Mouse (Mus musculus) heart, embryonic 15.5 days (tissue): ENCODE results near the gene Tkfc. TPM values are rescaled to one million over a fixed set of nuclear protein-coding genes. Genes with fewer than 3 reads are reported as not detected.
A peak's percentile ranks its signal among the peaks of the same experiment; 100 is the strongest.

Source experiments
- ATAC-seq: fragments of 200-750 bp; cut with Nextera tagmentation; replicated peaks from 2 replicates; pipeline ENCODE4 v1.8.0; 2017; ENCODE audit warnings: low read depth, moderate TSS enrichment; ENCODE audit not compliant: insufficient number of reproducible peaks, insufficient read depth, low FRiP score
- H3K27ac ChIP-seq: fragments of 300-500 bp; sonication (generic); 2 replicates; pipeline ENCODE4 v1.5.1; 2015; ENCODE audit warnings: mild to moderate bottlenecking, inconsistent platforms
- H3K27me3 ChIP-seq: fragments of 300-500 bp; sonication (generic); 2 replicates; pipeline ENCODE4 v1.6.1; 2015; ENCODE audit warnings: inconsistent platforms
- H3K36me3 ChIP-seq: fragments of 300-500 bp; sonication (generic); 2 replicates; pipeline ENCODE4 v1.6.1; 2015; ENCODE audit warnings: mild to moderate bottlenecking, inconsistent platforms
- H3K4me1 ChIP-seq: fragments of 300-500 bp; sonication (generic); replicated peaks from 2 replicates; pipeline ENCODE4 v1.6.1; 2015; ENCODE audit warnings: inconsistent platforms
- H3K4me2 ChIP-seq: fragments of 300-500 bp; sonication (generic); 2 replicates; pipeline ENCODE4 v1.6.1; 2015; ENCODE audit warnings: inconsistent platforms, mild to moderate bottlenecking, moderate library complexity
- H3K4me3 ChIP-seq: fragments of 300-500 bp; sonication (generic); 2 replicates; pipeline ENCODE4 v1.5.1; 2015; ENCODE audit warnings: mild to moderate bottlenecking, inconsistent platforms
- H3K9ac ChIP-seq: fragments of 300-500 bp; sonication (generic); 2 replicates; pipeline ENCODE4 v1.6.1; 2015; ENCODE audit warnings: mild to moderate bottlenecking, inconsistent platforms
- H3K9me3 ChIP-seq: fragments of 300-500 bp; sonication (generic); replicated peaks from 2 replicates; pipeline ENCODE4 v1.6.1; 2016; ENCODE audit warnings: inconsistent platforms
- WGBS: fragments of 180-500 bp; shearing (Covaris S2); methylation state at CpG from one replicate; pipeline ENCODE4 v1.1.7; 2015; ENCODE audit warnings: mixed read lengths; 5-methylcytosine and 5-hydroxymethylcytosine counted together
- polyA plus RNA-seq: library from polyadenylated mRNA; unstranded; fragments of >200 nt; fragmentation: Nextera tagmentation; extraction: Ambion mirVana; gene quantifications from 2 replicates; pipeline ENCODE4 v1.2.1, GENCODE M21; 2015

The Tkfc gene
- polyA plus RNA-seq: 8.5 and 11.9 TPM in 2 replicates

- Histone ChIP-seq H3K36me3 (peaks cover 31% of the 10 kb centered on the region), H3K27ac (peak within 1 kb of the TSS; percentile 97), H3K4me2 (peak within 1 kb of the TSS; percentile 76), H3K4me3 (peak within 1 kb of the TSS; percentile 100), H3K4me1 (peaks cover 45% of the 10 kb centered on the region), H3K9me3 (no peaks in the 10 kb centered on the region), H3K9ac (peak within 1 kb of the TSS; percentile 99), H3K27me3 (no peaks in the 10 kb centered on the region)
- ATAC-seq: peak; percentile 96
- WGBS: under 1% methylated on average over 49 of the region's 49 CpGs
Measured at GRCm38 (mm10) chr19:10605293-10605900, at the start of gene Tkfc, which contains the start of gene Ddb1. Tkfc (minus strand) TSS chr19:10605654. Ddb1 (plus strand) TSS chr19:10605327.

- Histone ChIP-seq H3K4me1 (no peaks in the 10 kb centered on the region), H3K27me3 (0 out of 2 replicates have a peak, but pooled peaks cover 2% of the 10 kb centered on the region), H3K4me2 (no peak overlapping the region), H3K36me3 (no peaks in the 10 kb centered on the region), H3K4me3 (no peak overlapping the region), H3K9ac (no peak overlapping the region), H3K27ac (no peak overlapping the region), H3K9me3 (no peaks in the 10 kb centered on the region)
- WGBS: 64% methylated on average over 8 of the region's 8 CpGs
- ATAC-seq: no peak
Measured at GRCm38 (mm10) chr19:10648156-10648555, 42.7 kb upstream of the Tkfc start.

GRCm38 (mm10) chr19:10645616-10646015 is 40.2 kb upstream of the Tkfc start:
- Histone ChIP-seq H3K27me3 (peaks cover 16% of the 10 kb centered on the region; the same call in 1 of the 2 replicates), H3K4me2 (no peak overlapping the region), H3K4me1 (no peaks in the 10 kb centered on the region), H3K4me3 (no peak overlapping the region), H3K9ac (no peak overlapping the region), H3K9me3 (no peaks in the 10 kb centered on the region), H3K36me3 (no peaks in the 10 kb centered on the region), H3K27ac (no peak overlapping the region)
- no peak for ATAC-seq
- WGBS: 81% methylated on average over 2 of the region's 2 CpGs

GRCm38 (mm10) chr19:10640589-10641378 is 35.3 kb upstream of the Tkfc start:
- no peak overlapping the region for H3K27ac ChIP-seq
- peaks cover 3% of the 10 kb centered on the region; the same call in 1 of the 2 replicates for H3K4me1 ChIP-seq
- WGBS: 45% methylated on average over 13 of the region's 13 CpGs
- H3K36me3 ChIP-seq: no peaks in the 10 kb centered on the region
- no peak for ATAC-seq
- H3K9me3 ChIP-seq: no peaks in the 10 kb centered on the region
- no peak overlapping the region for H3K9ac ChIP-seq
- H3K4me3 ChIP-seq: no peak overlapping the region
- H3K27me3 ChIP-seq: peaks cover 14% of the 10 kb centered on the region; the same call in 1 of the 2 replicates
- H3K4me2 ChIP-seq: peak overlapping the region; percentile 13; the same call in 1 of the 2 replicates

GRCm38 (mm10) chr19:10640080-10640479 is 34.6 kb upstream of the Tkfc start:
- WGBS: 4% methylated on average over 5 of the region's 5 CpGs
- Histone ChIP-seq H3K9me3 (no peaks in the 10 kb centered on the region), H3K4me2 (peak overlapping the region; percentile 13; the same call in 1 of the 2 replicates), H3K36me3 (no peaks in the 10 kb centered on the region), H3K9ac (no peak overlapping the region), H3K4me1 (peaks cover 5% of the 10 kb centered on the region), H3K27ac (no peak overlapping the region), H3K27me3 (peaks cover 14% of the 10 kb centered on the region; the same call in 1 of the 2 replicates), H3K4me3 (no peak overlapping the region)
- no peak for ATAC-seq

GRCm38 (mm10) chr19:10637840-10638239 is 32.4 kb upstream of the Tkfc start:
- Histone ChIP-seq H3K27ac (no peak overlapping the region), H3K4me2 (no peak overlapping the region), H3K9ac (no peak overlapping the region), H3K27me3 (peaks cover 12% of the 10 kb centered on the region; the same call in 1 of the 2 replicates), H3K4me3 (no peak overlapping the region), H3K36me3 (no peaks in the 10 kb centered on the region), H3K9me3 (no peaks in the 10 kb centered on the region), H3K4me1 (peaks cover 20% of the 10 kb centered on the region)
- WGBS: 45% methylated on average over 7 of the region's 7 CpGs
- no peak for ATAC-seq

- Histone ChIP-seq H3K36me3 (peaks cover 5% of the 10 kb centered on the region; the same call in 1 of the 2 replicates), H3K4me3 (peak overlapping the region; percentile 54), H3K9me3 (no peaks in the 10 kb centered on the region), H3K27ac (no peak overlapping the region; the same call in 1 of the 2 replicates), H3K4me1 (peaks cover 17% of the 10 kb centered on the region), H3K4me2 (peak overlapping the region; percentile 98), H3K9ac (peak overlapping the region; percentile 66), H3K27me3 (no peaks in the 10 kb centered on the region)
- peak; percentile 84 for ATAC-seq
- WGBS: 3% methylated on average over 21 of the region's 21 CpGs
Measured at GRCm38 (mm10) chr19:10634872-10635318, 29.4 kb upstream of the Tkfc start.

GRCm38 (mm10) chr19:10634106-10634871 is 28.8 kb upstream of the Tkfc start, which contains the start of gene Vwce:
Vwce (plus strand) TSS chr19:10634213.
- WGBS: 2% methylated on average over 32 of the region's 32 CpGs
- peak within 1 kb of the TSS; percentile 98 for H3K4me2 ChIP-seq
- no peak within 1 kb of the TSS; the same call in 1 of the 2 replicates for H3K27ac ChIP-seq
- peak within 1 kb of the TSS; percentile 66 for H3K9ac ChIP-seq
- no peaks in the 10 kb centered on the region for H3K9me3 ChIP-seq
- H3K4me3 ChIP-seq: peak within 1 kb of the TSS; percentile 54
- H3K4me1 ChIP-seq: peaks cover 17% of the 10 kb centered on the region
- H3K36me3 ChIP-seq: peaks cover 11% of the 10 kb centered on the region
- no peaks in the 10 kb centered on the region for H3K27me3 ChIP-seq
- peak; percentile 63 for ATAC-seq

GRCm38 (mm10) chr19:10608573-10609240 is 3.3 kb upstream of the Tkfc start:
- no peak overlapping the region for H3K27ac ChIP-seq
- peaks cover 32% of the 10 kb centered on the region for H3K4me1 ChIP-seq
- WGBS: 78% methylated on average over 5 of the region's 5 CpGs
- ATAC-seq: no peak
- H3K36me3 ChIP-seq: peaks cover 64% of the 10 kb centered on the region
- H3K9ac ChIP-seq: no peak overlapping the region
- H3K27me3 ChIP-seq: no peaks in the 10 kb centered on the region
- H3K4me3 ChIP-seq: no peak overlapping the region
- H3K9me3 ChIP-seq: no peaks in the 10 kb centered on the region
- H3K4me2 ChIP-seq: no peak overlapping the region

- Histone ChIP-seq H3K4me1 (peaks cover 45% of the 10 kb centered on the region), H3K4me3 (peak overlapping the region; percentile 100), H3K27me3 (no peaks in the 10 kb centered on the region), H3K4me2 (peak overlapping the region; percentile 71), H3K27ac (peak overlapping the region; percentile 97), H3K9ac (peak overlapping the region; percentile 99), H3K36me3 (peaks cover 38% of the 10 kb centered on the region), H3K9me3 (no peaks in the 10 kb centered on the region)
- ATAC-seq: no peak; the same call in 1 of the 2 replicates
- 4% methylated on average over 20 of the region's 20 CpGs for WGBS
Measured at GRCm38 (mm10) chr19:10605901-10606622, 608 bp upstream of the Tkfc start.
